Mouse (Mus musculus) thymus, adult 2 months (tissue): ENCODE measurements at regions not wholly inside any gene's neighbourhood (a gene's known extent, or its start where the extent isn't known, plus 50 kb on each side); places are given as distances from the start of the nearest gene placed in this dataset.
"Not testable (repeated sequence)": the region's sequence is repeated elsewhere in the genome, so short reads cannot be mapped to it uniquely, and the experiment has no call there.

Experiments used
- DNase-seq: peaks from one replicate; pipeline ENCODE4 v3.0.0; 2021
- H3K27ac ChIP-seq: fragments of 200-500 bp; 2 replicates; pipeline ENCODE4 v1.5.1; 2012; ENCODE audit warnings: low read length, control low read depth; ENCODE audit not compliant: control insufficient read depth, insufficient read depth
- H3K27me3 ChIP-seq: fragments of 200-500 bp; 2 replicates; pipeline ENCODE4 v1.6.1; 2012; ENCODE audit warnings: mild to moderate bottlenecking, low read length, moderate library complexity, mixed read lengths; ENCODE audit not compliant: control insufficient read depth, insufficient read depth
- H3K36me3 ChIP-seq: fragments of 200-500 bp; 2 replicates; pipeline ENCODE4 v1.6.1; 2012; ENCODE audit warnings: mild to moderate bottlenecking, low read length, moderate library complexity; ENCODE audit not compliant: control insufficient read depth, insufficient read depth
- H3K4me1 ChIP-seq: fragments of 200-500 bp; replicated peaks from 2 replicates; pipeline ENCODE4 v1.6.1; 2012; ENCODE audit warnings: low read length; ENCODE audit not compliant: control insufficient read depth, insufficient read depth
- H3K4me3 ChIP-seq: fragments of 200-500 bp; 2 replicates; pipeline ENCODE4 v1.5.1; 2012; ENCODE audit warnings: mild to moderate bottlenecking, low read length, control low read depth, moderate library complexity; ENCODE audit not compliant: control insufficient read depth, insufficient read depth
- CTCF ChIP-seq: fragments of 200-500 bp; IDR thresholded peaks from 2 replicates; pipeline ENCODE4 v1.5.1; 2012; ENCODE audit warnings: mild to moderate bottlenecking, control low read depth, low read length, moderate library complexity, borderline replicate concordance; ENCODE audit not compliant: control insufficient read depth, poor library complexity, insufficient read depth; ENCODE audit errors: extremely low read depth
- POLR2A ChIP-seq: fragments of 200-500 bp; IDR thresholded peaks from 2 replicates; pipeline ENCODE4 v1.6.1; 2012; ENCODE audit warnings: mild to moderate bottlenecking, low read length, control low read depth, moderate library complexity; ENCODE audit not compliant: control insufficient read depth, poor library complexity, insufficient read depth; ENCODE audit errors: extremely low read depth
- WGBS: fragments of 180-500 bp; shearing (Covaris S2); methylation state at CpG from one replicate; pipeline ENCODE4 v1.1.7; 2018; 5-methylcytosine and 5-hydroxymethylcytosine counted together

DNA sequence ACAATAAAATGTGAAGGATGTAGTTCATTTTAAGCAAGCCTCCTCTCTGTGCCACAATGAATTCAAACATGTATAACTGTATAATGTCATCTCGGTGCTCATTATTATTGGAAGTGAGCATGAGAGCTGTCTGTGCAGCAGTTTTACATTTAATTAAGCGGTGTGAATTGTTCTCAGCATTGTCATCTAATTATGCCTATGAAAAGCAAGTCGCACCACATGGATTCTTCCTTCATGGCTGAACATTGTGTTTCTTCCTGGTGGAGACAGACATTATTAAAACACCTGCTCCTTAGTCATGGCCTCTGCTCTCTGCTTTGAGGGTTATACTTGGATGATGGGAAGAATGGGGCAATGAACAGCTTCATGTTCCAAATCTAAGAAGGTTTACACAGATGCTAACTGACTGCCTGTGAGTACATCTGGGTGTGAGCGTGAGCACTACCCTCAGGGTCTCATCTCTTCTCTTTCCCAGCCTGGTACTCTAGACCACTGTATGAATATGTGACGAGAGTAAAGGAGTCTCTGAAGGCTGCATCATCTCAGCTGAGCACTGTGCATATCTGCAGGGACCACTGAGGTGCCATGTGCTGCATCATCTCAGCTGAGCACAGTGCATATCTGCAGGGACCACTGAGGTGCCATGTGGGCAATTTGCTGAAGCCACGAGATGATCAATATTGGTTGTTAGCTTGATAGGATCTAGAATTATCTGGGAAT is 628.6 kb upstream of the Chrm3 start:
- Histone ChIP-seq H3K27ac (no peak overlapping the region), H3K4me3 (no peak overlapping the region)
- 88% methylated on average over 6 of the region's 6 CpGs for WGBS

DNA sequence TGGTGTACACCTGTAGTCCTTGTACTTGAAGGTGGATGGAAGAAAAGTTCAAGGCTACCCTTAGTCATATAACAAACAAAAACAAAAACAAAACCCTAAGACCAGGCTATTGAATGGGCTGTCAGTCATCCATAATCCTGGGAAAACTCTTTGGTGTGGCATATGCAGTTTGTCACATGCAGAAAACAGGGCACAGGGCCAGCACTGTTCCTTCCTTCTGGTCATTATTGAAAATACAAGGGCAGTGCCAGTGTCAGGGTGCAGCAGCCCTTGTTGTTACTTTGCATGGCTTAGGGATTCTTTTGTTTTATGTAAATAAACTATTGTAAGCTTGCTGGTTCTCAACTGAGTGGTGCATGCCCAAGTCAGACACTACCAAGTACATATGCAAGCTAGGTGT is 623.1 kb upstream of the Chrm3 start:
- H3K4me3 ChIP-seq: no peak overlapping the region
- H3K27me3 ChIP-seq: no peaks in the 10 kb centered on the region
- TF ChIP-seq CTCF: no peak
- TF ChIP-seq POLR2A: no peak
- H3K4me1 ChIP-seq: no peaks in the 10 kb centered on the region
- no peak overlapping the region for H3K27ac ChIP-seq
- H3K36me3 ChIP-seq: no peaks in the 10 kb centered on the region
- DNase-seq: no peak

More for the DNA sequence above, 628.6 kb upstream of the Chrm3 start:
- Histone ChIP-seq H3K27me3 (no peaks in the 10 kb centered on the region), H3K36me3 (no peaks in the 10 kb centered on the region), H3K4me1 (no peaks in the 10 kb centered on the region)
- TF ChIP-seq CTCF (no peak), POLR2A (no peak)
- DNase-seq: no peak

DNA sequence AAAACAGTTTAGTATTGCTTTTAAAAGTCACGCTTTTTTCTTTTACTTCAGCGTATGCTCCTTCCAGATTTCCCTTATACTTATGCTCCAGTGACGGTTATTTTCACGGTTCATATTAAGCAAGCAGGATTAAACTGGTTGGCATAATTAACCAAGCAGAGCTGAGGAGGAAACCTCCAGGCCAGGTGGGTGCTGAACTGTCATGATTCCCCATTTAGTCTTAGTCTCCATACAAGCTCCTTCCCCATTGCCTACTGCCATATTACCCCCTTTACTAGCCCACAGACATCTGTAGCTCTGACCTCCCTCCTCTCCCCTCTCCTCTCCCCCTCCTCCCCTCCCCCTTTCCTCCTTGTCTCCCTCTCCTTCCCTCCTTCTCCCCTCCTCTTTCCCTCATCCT is 621.9 kb upstream of the Chrm3 start:
- no peaks in the 10 kb centered on the region for H3K27me3 ChIP-seq
- 83% methylated on average over 4 of the region's 4 CpGs for WGBS
- no peaks in the 10 kb centered on the region for H3K36me3 ChIP-seq
- no peak overlapping the region for H3K27ac ChIP-seq
- H3K4me3 ChIP-seq: no peak overlapping the region
- TF ChIP-seq CTCF: no peak
- no peak for TF ChIP-seq POLR2A
- no peaks in the 10 kb centered on the region for H3K4me1 ChIP-seq
- DNase-seq: no peak

DNA sequence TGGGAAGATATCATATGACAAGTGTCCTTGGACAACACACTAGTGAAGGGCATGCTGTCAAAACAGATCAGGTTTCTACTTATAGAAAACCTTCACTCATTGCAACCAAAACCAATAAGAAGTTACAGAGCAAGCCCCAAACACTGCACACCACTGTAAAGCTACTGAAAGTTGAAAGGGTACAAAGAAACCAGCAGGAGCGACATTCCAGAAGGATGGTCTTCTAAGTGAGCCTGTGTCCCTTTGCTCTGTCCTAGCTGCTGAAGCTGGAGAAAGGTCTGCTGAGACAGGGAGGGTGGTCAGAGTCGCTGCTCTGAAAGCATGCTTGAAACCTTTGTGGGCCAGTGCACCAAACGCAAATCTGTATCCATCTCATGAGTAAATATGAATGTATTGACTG is 611.3 kb upstream of the Chrm3 start:
- H3K27ac ChIP-seq: no peak overlapping the region
- no peak for DNase-seq
- H3K4me3 ChIP-seq: no peak overlapping the region
- H3K4me1 ChIP-seq: no peaks in the 10 kb centered on the region
- 84% methylated on average over 3 of the region's 3 CpGs for WGBS
- no peaks in the 10 kb centered on the region for H3K36me3 ChIP-seq
- TF ChIP-seq POLR2A (no peak), CTCF (no peak)
- no peaks in the 10 kb centered on the region for H3K27me3 ChIP-seq

DNA sequence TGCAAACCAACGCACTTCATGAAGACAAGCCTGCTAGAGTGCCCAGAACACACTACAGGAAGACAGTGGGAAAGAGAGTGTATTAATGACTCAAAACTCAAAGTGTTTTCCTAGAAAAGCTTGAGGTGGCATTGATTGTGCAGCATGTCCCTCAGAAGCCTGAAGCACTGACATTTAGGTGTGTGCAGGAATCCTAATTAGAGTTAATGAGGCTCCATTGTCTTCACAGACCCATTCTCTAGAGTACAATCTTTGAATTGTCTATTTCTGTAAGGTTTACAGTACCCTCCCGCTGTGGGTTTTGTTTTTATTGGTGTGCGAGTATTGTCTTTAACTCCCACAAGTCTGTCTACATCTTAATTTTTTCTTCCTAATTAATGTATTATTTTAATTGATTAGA is 610.1 kb upstream of the Chrm3 start:
- no peak for DNase-seq
- TF ChIP-seq CTCF: no peak
- TF ChIP-seq POLR2A: no peak
- Histone ChIP-seq H3K4me3 (no peak overlapping the region), H3K36me3 (no peaks in the 10 kb centered on the region), H3K4me1 (no peaks in the 10 kb centered on the region), H3K27me3 (no peaks in the 10 kb centered on the region), H3K27ac (no peak overlapping the region)
- 92% methylated on average over 3 of the region's 3 CpGs for WGBS

DNA sequence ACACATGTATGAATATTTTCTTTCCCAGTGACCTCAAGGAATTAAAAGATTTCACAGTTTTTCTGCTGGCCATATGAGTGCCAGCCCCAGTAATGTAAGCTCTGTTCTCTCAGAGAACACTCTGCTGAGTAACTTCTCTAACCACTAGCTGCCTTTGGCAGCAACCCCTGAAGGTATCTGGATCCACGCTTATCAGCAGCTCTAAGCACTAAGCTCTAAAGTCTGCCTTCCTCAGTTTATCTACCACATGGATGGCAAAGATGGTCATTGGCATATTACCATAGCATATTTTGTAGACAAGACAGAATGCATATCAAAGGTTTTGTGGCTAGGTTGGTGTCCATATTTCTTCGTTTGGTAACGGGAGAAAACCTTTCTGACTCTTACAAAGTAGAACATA is 592.3 kb upstream of the Chrm3 start:
- Histone ChIP-seq H3K27me3 (no peaks in the 10 kb centered on the region), H3K4me1 (no peaks in the 10 kb centered on the region), H3K36me3 (no peaks in the 10 kb centered on the region), H3K27ac (no peak overlapping the region), H3K4me3 (no peak overlapping the region)
- no peak for DNase-seq
- no peak for TF ChIP-seq POLR2A
- no peak for TF ChIP-seq CTCF
- 91% methylated on average over 3 of the region's 3 CpGs for WGBS

DNA sequence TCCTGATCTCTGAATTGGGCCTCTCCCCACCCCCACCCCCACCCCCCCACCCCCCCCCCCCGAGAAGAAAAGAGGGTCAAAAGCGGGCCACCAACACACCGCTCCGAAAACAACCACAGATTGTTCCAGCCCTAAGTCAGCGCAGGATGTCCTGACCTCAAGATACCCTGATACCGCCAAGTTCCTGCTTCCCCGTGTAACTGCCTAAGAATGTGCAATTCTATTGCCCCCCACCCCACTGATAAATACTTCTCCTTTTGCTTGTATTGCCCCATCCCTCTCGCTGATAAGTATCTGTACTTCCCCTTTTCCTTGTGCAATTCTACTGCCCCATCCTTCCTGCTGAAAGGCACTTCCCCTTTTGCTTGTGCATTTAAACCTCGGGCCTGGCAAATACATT is 590.0 kb upstream of the Chrm3 start:
- not testable (repeated sequence) for H3K27ac ChIP-seq, H3K4me1 ChIP-seq, H3K4me3 ChIP-seq, DNase-seq, H3K27me3 ChIP-seq, H3K36me3 ChIP-seq
- 57% methylated on average over 9 of the region's 9 CpGs for WGBS
